Mouse (Mus musculus): Measurements from ENCODE around the gene Trim12c. TPM values are rescaled to one million over a fixed set of nuclear protein-coding genes. Genes with fewer than 3 reads are reported as not detected.

The Trim12c gene
- polyA plus RNA-seq, 1 experiment from 2014 or later, result 2.1 TPM

Other genes starting within 250 kb of the Trim12c start
- not detected in 2 replicates for gene Olfr646, start 248.5 kb downstream of the Trim12c start, polyA plus RNA-seq (2014; fragmentation: Nextera tagmentation; extraction: Ambion mirVana)
- gene Ubqln5, start 223.5 kb downstream of the Trim12c start, polyA plus RNA-seq (2014; fragmentation: Nextera tagmentation; extraction: Ambion mirVana), result not detected in 2 replicates
- not detected in 2 replicates for gene Olfr643, start 216.0 kb downstream of the Trim12c start, polyA plus RNA-seq (2014; fragmentation: Nextera tagmentation; extraction: Ambion mirVana)
- gene Ubqln3, start 210.1 kb downstream of the Trim12c start, polyA plus RNA-seq (2014; fragmentation: Nextera tagmentation; extraction: Ambion mirVana), result 0.21 and 0.25 TPM in 2 replicates
- 0.17 and 0.45 TPM in 2 replicates for gene Ubqlnl, start 202.8 kb downstream of the Trim12c start, polyA plus RNA-seq (2014; fragmentation: Nextera tagmentation; extraction: Ambion mirVana)
- 17.6 and 28.0 TPM in 2 replicates for gene Olfm5, start 188.5 kb downstream of the Trim12c start, polyA plus RNA-seq (2014; fragmentation: Nextera tagmentation; extraction: Ambion mirVana)
- 0.17 and 0.18 TPM in 2 replicates for gene Olfr648, start 170.0 kb downstream of the Trim12c start, polyA plus RNA-seq (2014; fragmentation: Nextera tagmentation; extraction: Ambion mirVana)
- gene Olfr649, start 157.4 kb downstream of the Trim12c start, polyA plus RNA-seq (2014; fragmentation: Nextera tagmentation; extraction: Ambion mirVana), result not detected in 2 replicates
- gene Trim6, start 134.6 kb downstream of the Trim12c start, polyA plus RNA-seq (2014; fragmentation: Nextera tagmentation; extraction: Ambion mirVana), result 0.72 and 0.89 TPM in 2 replicates
- 2.2 and 2.4 TPM in 2 replicates for gene Trim34a, start 108.9 kb downstream of the Trim12c start, polyA plus RNA-seq (2014; fragmentation: Nextera tagmentation; extraction: Ambion mirVana)
- gene Trim5, start 65.3 kb downstream of the Trim12c start, polyA plus RNA-seq (2014; fragmentation: Nextera tagmentation; extraction: Ambion mirVana), result 0.19 and 0.47 TPM in 2 replicates
- gene Trim12a, start 37.9 kb downstream of the Trim12c start, polyA plus RNA-seq (2014; fragmentation: Nextera tagmentation; extraction: Ambion mirVana), result 7.2 and 7.6 TPM in 2 replicates
- gene Trim34b, start 23.9 kb downstream of the Trim12c start, polyA plus RNA-seq (2014; fragmentation: Nextera tagmentation; extraction: Ambion mirVana), result not detected in 2 replicates
- 0.29 TPM in 1 of 2 replicates, not detected in the other for gene Trim30b, start 16.5 kb upstream of the Trim12c start, polyA plus RNA-seq (2014; fragmentation: Nextera tagmentation; extraction: Ambion mirVana)
- 0.45 TPM in 1 of 2 replicates, not detected in the other for gene Trim30c, start 47.5 kb upstream of the Trim12c start, polyA plus RNA-seq (2014; fragmentation: Nextera tagmentation; extraction: Ambion mirVana)
- gene Trim30a, start 111.8 kb upstream of the Trim12c start, polyA plus RNA-seq (2014; fragmentation: Nextera tagmentation; extraction: Ambion mirVana), result 1.9 and 2.1 TPM in 2 replicates
- gene Trim30d, start 154.5 kb upstream of the Trim12c start, polyA plus RNA-seq (2014; fragmentation: Nextera tagmentation; extraction: Ambion mirVana), result 0.87 and 1.4 TPM in 2 replicates
- not detected in 2 replicates for gene Olfr651, start 196.8 kb upstream of the Trim12c start, polyA plus RNA-seq (2014; fragmentation: Nextera tagmentation; extraction: Ambion mirVana)
- gene Olfr652, start 207.5 kb upstream of the Trim12c start, polyA plus RNA-seq (2014; fragmentation: Nextera tagmentation; extraction: Ambion mirVana), result 0.04 and 0.10 TPM in 2 replicates
- gene Olfr653, start 224.0 kb upstream of the Trim12c start, polyA plus RNA-seq (2014; fragmentation: Nextera tagmentation; extraction: Ambion mirVana), result 0.05 and 0.17 TPM in 2 replicates
- not detected in 2 replicates for gene Olfr654, start 233.7 kb upstream of the Trim12c start, polyA plus RNA-seq (2014; fragmentation: Nextera tagmentation; extraction: Ambion mirVana)
- not detected in 2 replicates for gene Olfr655, start 248.4 kb upstream of the Trim12c start, polyA plus RNA-seq (2014; fragmentation: Nextera tagmentation; extraction: Ambion mirVana)

All from embryonic facial prominence, embryonic 14.5 days (tissue).